Mouse (Mus musculus) neural tube, embryonic 11.5 days (tissue): ENCODE data around the gene Irf9. TPM values are rescaled to one million over a fixed set of nuclear protein-coding genes. Genes with fewer than 3 reads are reported as not detected.
A peak's percentile ranks its signal among the peaks of the same experiment; 100 is the strongest.

ENCODE experiments used
- ATAC-seq: fragments of 200-750 bp; cut with Nextera tagmentation; 2 replicates; pipeline ENCODE4 v1.8.0; 2017; ENCODE audit warnings: moderate number of reproducible peaks, mild to moderate bottlenecking, moderate TSS enrichment, moderate library complexity; ENCODE audit not compliant: insufficient read depth, low FRiP score, low TSS enrichment
- DNase-seq: peaks from one replicate; pipeline ENCODE4 v3.0.0-alpha.2; 2015; ENCODE audit warnings: low spot score
- H3K27ac ChIP-seq: fragments of 300-500 bp; sonication (generic); 2 replicates; pipeline ENCODE4 v1.5.1; 2014; ENCODE audit warnings: low read depth, mild to moderate bottlenecking, low read length
- H3K27me3 ChIP-seq: fragments of 300-500 bp; sonication (generic); 2 replicates; pipeline ENCODE4 v1.6.1; 2014; ENCODE audit warnings: mild to moderate bottlenecking, low read length, mixed read lengths; ENCODE audit not compliant: control insufficient read depth, insufficient read depth
- H3K36me3 ChIP-seq: fragments of 300-500 bp; sonication (generic); 2 replicates; pipeline ENCODE4 v1.6.1; 2014; ENCODE audit warnings: mild to moderate bottlenecking, low read length, moderate library complexity, mixed read lengths; ENCODE audit not compliant: control insufficient read depth, insufficient read depth
- H3K4me1 ChIP-seq: fragments of 300-500 bp; sonication (generic); 2 replicates; pipeline ENCODE4 v1.6.1; 2014; ENCODE audit warnings: low read length, mixed read lengths; ENCODE audit not compliant: control insufficient read depth, insufficient read depth
- H3K4me2 ChIP-seq: fragments of 300-500 bp; sonication (generic); 2 replicates; pipeline ENCODE4 v1.6.1; 2014; ENCODE audit warnings: low read depth, mild to moderate bottlenecking, moderate library complexity
- H3K4me3 ChIP-seq: fragments of 300-500 bp; sonication (generic); 2 replicates; pipeline ENCODE4 v1.5.1; 2014; ENCODE audit warnings: low read depth, low read length
- H3K9ac ChIP-seq: fragments of 300-500 bp; sonication (generic); 2 replicates; pipeline ENCODE4 v1.6.1; 2014; ENCODE audit warnings: mild to moderate bottlenecking, low read length
- H3K9me3 ChIP-seq: fragments of 300-500 bp; sonication (generic); 2 replicates; pipeline ENCODE4 v1.6.1; 2016; ENCODE audit warnings: low read length; ENCODE audit not compliant: control insufficient read depth
- WGBS: fragments of 180-500 bp; shearing (Covaris S2); extraction: QIAGEN DNeasy Blood & Tissue Kit; methylation state at CpG from one replicate; pipeline ENCODE4 v1.1.7; 2014; 5-methylcytosine and 5-hydroxymethylcytosine counted together
- polyA plus RNA-seq: library from polyadenylated mRNA; unstranded; fragments of >200 nt; fragmentation: Nextera tagmentation; extraction: Ambion mirVana; gene quantifications from 2 replicates; pipeline ENCODE4 v1.2.1, GENCODE M21; 2014

Gene Irf9
- polyA plus RNA-seq, 1 experiment from 2014 or later = 5.9 TPM

GRCm38 (mm10) chr14:55640816-55641215, 37.4 kb downstream of the Irf9 start:
- no peak overlapping the region for H3K4me3 ChIP-seq
- H3K4me1 ChIP-seq = peaks cover 15% of the 10 kb centered on the region
- no peak for DNase-seq
- H3K36me3 ChIP-seq = peaks cover 3% of the 10 kb centered on the region; the same call in 1 of the 2 replicates
- no peak overlapping the region for H3K27ac ChIP-seq
- no peaks in the 10 kb centered on the region for H3K27me3 ChIP-seq
- H3K4me2 ChIP-seq = no peak overlapping the region
- WGBS = 98% methylated on average over 14 of the region's 14 CpGs
- no peak for ATAC-seq
- H3K9ac ChIP-seq = no peak overlapping the region
- no peaks in the 10 kb centered on the region for H3K9me3 ChIP-seq

GRCm38 (mm10) chr14:55641291-55641690, 37.9 kb downstream of the Irf9 start:
- Histone ChIP-seq H3K9ac (no peak overlapping the region), H3K4me1 (peaks cover 15% of the 10 kb centered on the region), H3K27ac (no peak overlapping the region), H3K36me3 (peaks cover 3% of the 10 kb centered on the region; the same call in 1 of the 2 replicates), H3K9me3 (no peaks in the 10 kb centered on the region), H3K4me2 (no peak overlapping the region), H3K4me3 (no peak overlapping the region), H3K27me3 (no peaks in the 10 kb centered on the region)
- WGBS = 97% methylated on average over 13 of the region's 13 CpGs
- DNase-seq (no peak), ATAC-seq (no peak)

- Histone ChIP-seq H3K9me3 (no peaks in the 10 kb centered on the region), H3K4me2 (peak overlapping the region; percentile 72), H3K27me3 (no peaks in the 10 kb centered on the region), H3K4me3 (peak overlapping the region; percentile 94), H3K36me3 (peaks cover 6% of the 10 kb centered on the region; the same call in 1 of the 2 replicates), H3K9ac (peak overlapping the region; percentile 95), H3K27ac (peak overlapping the region; percentile 92), H3K4me1 (peaks cover 15% of the 10 kb centered on the region)
- ATAC-seq (peak; percentile 36; the same call in 1 of the 2 replicates), DNase-seq (no peak)
- 21% methylated on average over 8 of the region's 8 CpGs for WGBS
Measured at GRCm38 (mm10) chr14:55642679-55643059, 39.3 kb downstream of the Irf9 start.

GRCm38 (mm10) chr14:55643060-55643907, 39.9 kb downstream of the Irf9 start, which contains the start of gene Tm9sf1:
Tm9sf1 (minus strand) TSS chr14:55643806.
- peak within 1 kb of the TSS; percentile 72 for H3K4me2 ChIP-seq
- WGBS = under 1% methylated on average over 88 of the region's 89 CpGs
- H3K4me1 ChIP-seq = peaks cover 15% of the 10 kb centered on the region
- H3K9me3 ChIP-seq = no peaks in the 10 kb centered on the region
- ATAC-seq (peak; percentile 86), DNase-seq (peak; percentile 87)
- 0 out of 2 replicates have a peak, but pooled peaks cover 3% of the 10 kb centered on the region for H3K36me3 ChIP-seq
- H3K4me3 ChIP-seq = peak within 1 kb of the TSS; percentile 94
- H3K27me3 ChIP-seq = no peaks in the 10 kb centered on the region
- H3K9ac ChIP-seq = peak within 1 kb of the TSS; percentile 95
- H3K27ac ChIP-seq = peak within 1 kb of the TSS; percentile 92

- no peaks in the 10 kb centered on the region for H3K9me3 ChIP-seq
- H3K4me2 ChIP-seq = peak overlapping the region; percentile 72
- 34% methylated on average over 17 of the region's 17 CpGs for WGBS
- peaks cover 15% of the 10 kb centered on the region for H3K4me1 ChIP-seq
- no peak for DNase-seq
- H3K4me3 ChIP-seq = peak overlapping the region; percentile 94
- no peaks in the 10 kb centered on the region for H3K27me3 ChIP-seq
- H3K27ac ChIP-seq = no peak overlapping the region
- ATAC-seq = no peak
- H3K9ac ChIP-seq = peak overlapping the region; percentile 95
- H3K36me3 ChIP-seq = 0 out of 2 replicates have a peak, but pooled peaks cover 3% of the 10 kb centered on the region
Measured at GRCm38 (mm10) chr14:55644261-55644888, 41.0 kb downstream of the Irf9 start.

- no peak for DNase-seq
Measured at GRCm38 (mm10) chr14:55649884-55650283, 46.5 kb downstream of the Irf9 start, which contains the start of gene Tssk4. Tssk4 (plus strand) TSS chr14:55650184.

GRCm38 (mm10) chr14:55651528-55651927, 48.2 kb downstream of the Irf9 start:
- H3K27ac ChIP-seq = no peak overlapping the region
- H3K4me1 ChIP-seq = no peaks in the 10 kb centered on the region
- whole genome bisulfite sequencing = 85% methylated on average over 7 of the region's 7 CpGs
- ATAC-seq = no peak
- 0 out of 2 replicates have a peak, but pooled peaks cover 1% of the 10 kb centered on the region for H3K36me3 ChIP-seq
- no peaks in the 10 kb centered on the region for H3K9me3 ChIP-seq
- H3K4me2 ChIP-seq = no peak overlapping the region
- H3K27me3 ChIP-seq = no peaks in the 10 kb centered on the region
- DNase-seq = no peak
- no peak overlapping the region for H3K9ac ChIP-seq
- H3K4me3 ChIP-seq = no peak overlapping the region

More at GRCm38 (mm10) chr14:55649884-55650283, 46.5 kb downstream of the Irf9 start, which contains the start of gene Tssk4:
- H3K36me3 ChIP-seq = 0 out of 2 replicates have a peak, but pooled peaks cover 3% of the 10 kb centered on the region
- H3K9me3 ChIP-seq = no peaks in the 10 kb centered on the region
- no peak within 1 kb of the TSS for H3K9ac ChIP-seq
- H3K4me1 ChIP-seq = no peaks in the 10 kb centered on the region
- 94% methylated on average over 2 of the region's 2 CpGs for WGBS
- no peak within 1 kb of the TSS for H3K27ac ChIP-seq
- H3K4me2 ChIP-seq = no peak within 1 kb of the TSS
- no peak within 1 kb of the TSS for H3K4me3 ChIP-seq
- no peak for ATAC-seq
- no peaks in the 10 kb centered on the region for H3K27me3 ChIP-seq

GRCm38 (mm10) chr14:55656935-55657334, 53.6 kb downstream of the Irf9 start:
- Histone ChIP-seq H3K9ac (no peak overlapping the region), H3K27me3 (no peaks in the 10 kb centered on the region), H3K4me3 (no peak overlapping the region), H3K9me3 (no peaks in the 10 kb centered on the region), H3K36me3 (peaks cover 2% of the 10 kb centered on the region; the same call in 1 of the 2 replicates), H3K4me1 (no peaks in the 10 kb centered on the region), H3K4me2 (no peak overlapping the region), H3K27ac (no peak overlapping the region)
- no peak for DNase-seq
- 85% methylated on average over 3 of the region's 3 CpGs for WGBS
- no peak for ATAC-seq
